ENCODE assay signal across 8 mouse cellular contexts in genomic region chr7:19691873-19692865, GRCm38 (mm10). TPM values are rescaled to one million over a fixed set of nuclear protein-coding genes. Genes with fewer than 3 reads are reported as not detected.
DNase-seq lines count a peak whose midpoint lies in the region; ATAC-seq and TF ChIP-seq lines count a peak whose summit lies in the region.

Gene Apoc1, minus strand, starts transcription at chr7:19692660.

- DNase-seq in kidney, adult 2 months: peak; percentile 55
- DNase-seq in kidney, adult 11 months: no peak
- no peak for DNase-seq in adrenal gland, adult 18-20 months (ENCODE audit: low spot score in 2 of 2)
- no peak for DNase-seq in gonadal fat pad, adult 2 months (ENCODE audit: low read depth)
- DNase-seq in lung, postnatal 0 days (ENCODE audit: low spot score): peak; percentile 84
- DNase-seq in right cerebral cortex, adult 2 months (ENCODE audit: low spot score in 2 of 2): no peak
- DNase-seq in cerebellum, adult 11 months: no peak

- TF ChIP-seq POLR2A in kidney, adult 2 months (IDR thresholded peaks at IDR 0.05; ENCODE audit: low read depth, low read length): no peak

- H3K4me3 ChIP-seq in kidney, adult 2 months (ENCODE audit: insufficient read depth, low read depth, low read length): no peak within 1 kb of the TSS
- H3K4me3 ChIP-seq in lung, postnatal 0 days (ENCODE audit: low read depth, low read length): no peak within 1 kb of the TSS
- H3K4me3 ChIP-seq in forebrain, embryonic 13.5 days: no peak within 1 kb of the TSS

- 64% methylated on average over 28 of the region's 28 CpGs for WGBS in kidney, adult 2 months
- WGBS in lung, postnatal 0 days: 53% methylated on average over 28 of the region's 28 CpGs
- WGBS in forebrain, embryonic 13.5 days: 45% methylated on average over 28 of the region's 28 CpGs

- no peaks in the 10 kb centered on the region for H3K27me3 ChIP-seq in kidney, adult 2 months (replicated peaks; ENCODE audit: control insufficient read depth, insufficient read depth, low read length)
- no peaks in the 10 kb centered on the region for H3K27me3 ChIP-seq in lung, postnatal 0 days (replicated peaks; ENCODE audit: insufficient read depth, low read length)
- H3K27me3 ChIP-seq in forebrain, embryonic 13.5 days: 0 out of 2 replicates have a peak, but pooled peaks cover 3% of the 10 kb centered on the region

- no peaks in the 10 kb centered on the region for H3K9me3 ChIP-seq in lung, postnatal 0 days (ENCODE audit: low read length)
- H3K9me3 ChIP-seq in forebrain, embryonic 13.5 days (replicated peaks): 0 out of 2 replicates have a peak, but pooled peaks cover 3% of the 10 kb centered on the region

- no peaks in the 10 kb centered on the region for H3K36me3 ChIP-seq in kidney, adult 2 months (ENCODE audit: control insufficient read depth, insufficient read depth, low read length)
- no peaks in the 10 kb centered on the region for H3K36me3 ChIP-seq in lung, postnatal 0 days (ENCODE audit: insufficient read depth, low read length)
- peaks cover 9% of the 10 kb centered on the region for H3K36me3 ChIP-seq in forebrain, embryonic 13.5 days (ENCODE audit: poor library complexity, severe bottlenecking)

- no peak; the same call in 1 of the 2 replicates for TF ChIP-seq CTCF in kidney, adult 2 months (conservative IDR thresholded peaks at IDR 0.05; ENCODE audit: insufficient read depth, insufficient read length, low read depth, low read length)
- no peak for TF ChIP-seq CTCF in lung, postnatal 0 days (IDR thresholded peaks at IDR 0.05)

- H3K4me1 ChIP-seq in kidney, adult 2 months (ENCODE audit: control insufficient read depth, insufficient read depth, low read length): no peaks in the 10 kb centered on the region
- peaks cover 13% of the 10 kb centered on the region; the same call in 1 of the 2 replicates for H3K4me1 ChIP-seq in lung, postnatal 0 days (ENCODE audit: insufficient read depth, low read depth, low read length)
- no peaks in the 10 kb centered on the region for H3K4me1 ChIP-seq in forebrain, embryonic 13.5 days

- no peak for TF ChIP-seq EP300 in lung, postnatal 0 days (IDR thresholded peaks at IDR 0.05)

- ATAC-seq in lung, postnatal 0 days: peak; percentile 61
- no peak for ATAC-seq in forebrain, embryonic 13.5 days

- H3K4me2 ChIP-seq in lung, postnatal 0 days (replicated peaks; ENCODE audit: low read depth, low read length): 0 out of 2 replicates have a peak within 1 kb of the TSS, but pooled peaks have one; percentile 19
- H3K4me2 ChIP-seq in forebrain, embryonic 13.5 days: no peak within 1 kb of the TSS

- no peak within 1 kb of the TSS for H3K9ac ChIP-seq in lung, postnatal 0 days (replicated peaks; ENCODE audit: low read depth)
- no peak within 1 kb of the TSS; the same call in 1 of the 2 replicates for H3K9ac ChIP-seq in forebrain, embryonic 13.5 days

- no peak within 1 kb of the TSS for H3K27ac ChIP-seq in kidney, adult 2 months (ENCODE audit: insufficient read depth, low read depth, low read length)
- peak within 1 kb of the TSS; percentile 81 for H3K27ac ChIP-seq in lung, postnatal 0 days (ENCODE audit: low read length)
- no peak within 1 kb of the TSS for H3K27ac ChIP-seq in forebrain, embryonic 13.5 days

RNA-seq across cellular contexts. Expression of gene Apoc1, which starts in this region (rescaled TPM):
- polyA plus RNA-seq in kidney, adult 2 months (2012; rRNA removed): 12.2 and 16.5 TPM in 2 replicates
- total RNA-seq in adrenal gland, adult 18-20 months (2021): 100 to 1,000 TPM; 156 to 789 TPM
- 90.2 and 97.7 TPM in 2 replicates for polyA plus RNA-seq in gonadal fat pad, adult 2 months (2012; rRNA removed)
- 61.1 and 63.8 TPM in 2 replicates for polyA plus RNA-seq in lung, postnatal 0 days (2015; fragmentation: Nextera tagmentation; extraction: Ambion mirVana)
- 1.2 and 1.8 TPM in 2 replicates for polyA plus RNA-seq in forebrain, embryonic 13.5 days (2015; fragmentation: Nextera tagmentation; extraction: Ambion mirVana)

Comparison
In these comparisons a context has a peak if more than half of its experiments do, and no peak if none do; other contexts are left out.
1. DNase-seq: peak in kidney, adult 2 months (single experiment) and lung, postnatal 0 days (single experiment); none in kidney, adult 11 months (single experiment), adrenal gland, adult 18-20 months (0 of 2), gonadal fat pad, adult 2 months (single experiment), right cerebral cortex, adult 2 months (0 of 2) and cerebellum, adult 11 months (single experiment).